Mouse (Mus musculus) MEL (cell line): ENCODE results near the gene Gm28047.

Experiments
- CHD2 ChIP-seq: IDR thresholded peaks from 2 replicates; pipeline ENCODE4 v1.6.1; 2011; ENCODE audit warnings: low read length, improper control_type of control experiment
- E2F4 ChIP-seq: IDR thresholded peaks from 2 replicates; pipeline ENCODE4 v1.6.1; 2011; ENCODE audit warnings: low read depth, low read length, improper control_type of control experiment, borderline replicate concordance
- GABPA ChIP-seq: IDR thresholded peaks from 2 replicates; pipeline ENCODE4 v1.6.1; 2012; ENCODE audit warnings: low read depth, mild to moderate bottlenecking, inconsistent platforms, low read length, improper control_type of control experiment, moderate library complexity
- HCFC1 ChIP-seq: IDR thresholded peaks from 2 replicates; pipeline ENCODE4 v1.6.1; 2012; ENCODE audit warnings: low read depth, mild to moderate bottlenecking, inconsistent platforms, low read length, improper control_type of control experiment, moderate library complexity
- MXI1 ChIP-seq: IDR thresholded peaks from 2 replicates; pipeline ENCODE4 v1.6.1; 2011; ENCODE audit warnings: mild to moderate bottlenecking, low read depth, low read length, improper control_type of control experiment

- TF ChIP-seq MXI1, result no peak
- TF ChIP-seq GABPA, result no peak
- no peak for TF ChIP-seq HCFC1
- TF ChIP-seq CHD2, result no peak
- TF ChIP-seq E2F4, result no peak
Observed at GRCm38 (mm10) chr15:102557580-102557979, 67.3 kb downstream of the Gm28047 start.
